Mouse (Mus musculus) liver, embryonic 18 days (tissue): ENCODE measurements around the gene Sec22a. TPM values are rescaled to one million over a fixed set of nuclear protein-coding genes. Genes with fewer than 3 reads are reported as not detected.

Source experiments
- polyA plus RNA-seq: library from polyadenylated mRNA; depleted of rRNA; stranded (reverse); fragments of >200 nt; gene quantifications from 2 replicates; pipeline ENCODE4 v1.2.3, GENCODE M21; 2012; rRNA removed

Gene Sec22a
- polyA plus RNA-seq: 3.4 and 6.4 TPM in 2 replicates

DNA sequence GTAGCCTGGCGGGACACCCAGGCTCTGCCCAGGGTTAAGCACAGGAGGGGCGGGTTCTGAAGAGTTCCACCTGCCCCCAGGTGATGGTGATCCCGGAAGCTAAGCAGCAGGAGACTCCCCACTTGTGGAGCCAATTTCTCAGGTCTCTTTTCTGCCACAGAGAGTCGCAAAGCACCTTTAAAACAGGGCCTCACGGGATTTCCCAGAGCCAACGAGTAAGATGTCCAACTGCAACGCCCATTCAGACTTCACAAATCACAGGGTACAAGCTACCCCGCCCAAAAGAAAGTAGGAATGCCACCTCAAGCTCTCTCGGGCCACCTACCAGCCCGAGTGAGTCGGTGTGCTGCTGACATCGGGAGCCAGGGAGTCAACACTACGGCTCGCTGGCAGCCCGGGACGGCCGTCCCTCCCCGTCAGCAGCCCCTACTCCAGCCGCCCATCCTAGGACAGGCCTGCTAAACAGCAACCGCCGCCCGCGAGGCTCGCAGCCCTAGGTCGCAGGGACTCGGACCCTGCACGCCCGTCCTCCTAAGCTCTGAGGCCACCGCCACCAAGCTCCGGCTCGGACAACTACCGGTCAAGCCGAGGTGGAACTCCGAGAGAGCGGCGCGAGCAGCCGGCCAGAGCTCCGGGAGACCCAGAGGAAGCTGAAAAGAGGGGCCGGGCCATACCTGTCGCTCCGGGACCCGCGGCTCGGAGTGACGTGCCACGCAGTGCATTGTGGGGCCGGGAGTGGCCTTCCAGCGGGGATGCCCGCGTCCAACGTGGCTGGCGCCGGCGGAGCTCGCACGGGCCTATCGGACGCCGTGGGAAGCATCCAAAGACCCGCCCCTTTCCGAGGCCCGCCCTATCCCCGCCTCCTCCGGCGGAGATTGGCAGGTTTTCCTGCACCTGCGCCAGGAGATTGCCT is at the start of gene Sec22a:
Gene Sec22a, minus strand, starts transcription at position 769 of the 913 bp plus-strand sequence.

Other genes with a start within 250 kb of the Sec22a start
- gene Adcy5, start 209.0 kb downstream of the Sec22a start, polyA plus RNA-seq: 0.90 and 1.0 TPM in 2 replicates
- gene Pdia5, start 127.0 kb upstream of the Sec22a start, polyA plus RNA-seq: 45.2 and 45.7 TPM in 2 replicates
- gene Sema5b, start 177.2 kb upstream of the Sec22a start, polyA plus RNA-seq: 0.22 and 0.34 TPM in 2 replicates